Comparison of ENCODE assay signal across 23 mouse cellular contexts in genomic region chr13:103338616-103339015, GRCm38 (mm10). TPM values are rescaled to one million over a fixed set of nuclear protein-coding genes. Genes with fewer than 3 reads are reported as not detected.
A peak's percentile ranks its signal among the peaks of the same experiment; 100 is the strongest.
DNase-seq lines count a peak whose midpoint lies in the region; ATAC-seq and TF ChIP-seq lines count a peak whose summit lies in the region.
"Had no signal": no experiment of that assay in that cellular context is flagged by ENCODE, and none has a peak within 500 bp of the region (broad histone marks: within the 10 kb centered on the region; RNA-seq: fewer than 3 reads in every experiment).

No protein-coding gene starts in this region.

- TF ChIP-seq CTCF in gastrocnemius, adult 2 months (IDR thresholded peaks at IDR 0.05), result no peak

- ATAC-seq in intestine, embryonic 14.5 days (replicated peaks; ENCODE audit: low FRiP score, low TSS enrichment, low read depth), result no peak
- no peak for ATAC-seq in intestine, embryonic 15.5 days
- ATAC-seq: forebrain, embryonic 15.5 days; inflammation-experienced regulatory T-cells, adult 6 months had no signal

- H3K4me1 ChIP-seq in intestine, embryonic 14.5 days (replicated peaks; ENCODE audit: control insufficient read depth, insufficient read depth, low read length), result peaks cover 7% of the 10 kb centered on the region; the same call in 1 of the 2 replicates
- peaks cover 2% of the 10 kb centered on the region for H3K4me1 ChIP-seq in intestine, embryonic 15.5 days (replicated peaks)

- H3K9ac ChIP-seq in intestine, embryonic 14.5 days (ENCODE audit: low read length), result no peak overlapping the region
- no peak overlapping the region for H3K9ac ChIP-seq in intestine, embryonic 15.5 days
- H3K9ac ChIP-seq: embryonic facial prominence, embryonic 13.5 days; forebrain, embryonic 15.5 days; heart, embryonic 13.5 days; hindbrain, embryonic 13.5 days; kidney, embryonic 15.5 days; limb, embryonic 13.5 days; liver, embryonic 15.5 days; midbrain, embryonic 12.5 days; neural tube, embryonic 13.5 days had no signal

- H3K27me3 ChIP-seq in intestine, embryonic 14.5 days (replicated peaks; ENCODE audit: control insufficient read depth, insufficient read depth, low read length), result peaks cover 20% of the 10 kb centered on the region
- H3K27me3 ChIP-seq in intestine, embryonic 15.5 days (replicated peaks), result peaks cover 9% of the 10 kb centered on the region

- H3K4me2 ChIP-seq in intestine, embryonic 14.5 days (ENCODE audit: low read length), result no peak overlapping the region
- no peak overlapping the region for H3K4me2 ChIP-seq in intestine, embryonic 15.5 days (replicated peaks)
- H3K4me2 ChIP-seq: embryonic facial prominence, embryonic 13.5 days; forebrain, embryonic 15.5 days; heart, embryonic 13.5 days; hindbrain, embryonic 13.5 days; kidney, embryonic 15.5 days; limb, embryonic 13.5 days; liver, embryonic 15.5 days; midbrain, embryonic 12.5 days; neural tube, embryonic 13.5 days had no signal

- no peaks in the 10 kb centered on the region for H3K36me3 ChIP-seq in intestine, embryonic 14.5 days (ENCODE audit: control insufficient read depth, insufficient read depth, low read length)
- no peaks in the 10 kb centered on the region for H3K36me3 ChIP-seq in intestine, embryonic 15.5 days
- H3K36me3 ChIP-seq: embryonic facial prominence, embryonic 13.5 days; forebrain, embryonic 15.5 days; heart, embryonic 13.5 days; hindbrain, embryonic 13.5 days; kidney, embryonic 15.5 days; limb, embryonic 13.5 days; liver, embryonic 15.5 days; midbrain, embryonic 12.5 days; neural tube, embryonic 13.5 days had no signal

- H3K4me3 ChIP-seq in intestine, embryonic 14.5 days (ENCODE audit: low read depth, low read length), result no peak overlapping the region
- no peak overlapping the region for H3K4me3 ChIP-seq in intestine, embryonic 15.5 days (replicated peaks)
- no peak overlapping the region for H3K4me3 ChIP-seq in gastrocnemius, adult 2 months
- H3K4me3 ChIP-seq: embryonic facial prominence, embryonic 13.5 days; forebrain, embryonic 15.5 days; heart, embryonic 13.5 days; hindbrain, embryonic 13.5 days; kidney, embryonic 15.5 days; limb, embryonic 13.5 days; liver, embryonic 15.5 days; midbrain, embryonic 12.5 days; neural tube, embryonic 13.5 days had no signal

- no peaks in the 10 kb centered on the region for H3K9me3 ChIP-seq in intestine, embryonic 14.5 days (ENCODE audit: control insufficient read depth, low read length)
- H3K9me3 ChIP-seq in intestine, embryonic 15.5 days, result no peaks in the 10 kb centered on the region
- H3K9me3 ChIP-seq: forebrain, embryonic 15.5 days; heart, embryonic 13.5 days; hindbrain, embryonic 13.5 days; kidney, embryonic 15.5 days; limb, embryonic 13.5 days; liver, embryonic 15.5 days; midbrain, embryonic 12.5 days; neural tube, embryonic 13.5 days had no signal

- peak; percentile 41 for DNase-seq in intestine, embryonic 14.5 days (ENCODE audit: low spot score)
- DNase-seq in gastrocnemius, adult 2 months, result peak; percentile 64
- DNase-seq in heart, adult 8-10 months (ENCODE audit: low spot score), result peak; percentile 79
- DNase-seq in skeletal muscle tissue, adult 2 months (ENCODE audit: low read depth, low spot score), result peak; percentile 86
- DNase-seq in liver, result no peak
- no peak for DNase-seq in thymus, postnatal 0 days (ENCODE audit: low spot score)
- DNase-seq: adrenal gland, adult 8-10 months; cerebellum, adult 11 months; cerebellum, postnatal 10 days; right cerebral cortex, adult 18-20 months; spleen, adult 18-20 months; thymus, postnatal 4 days had no signal

- WGBS in intestine, embryonic 14.5 days, result 78% methylated on average over 2 of the region's 2 CpGs
- 75% methylated on average over 2 of the region's 2 CpGs for WGBS in intestine, embryonic 15.5 days

- intact Hi-C loops in gastrocnemius, adult 2 months (cut with DNase I), result no loop called here

- H3K27ac ChIP-seq in intestine, embryonic 14.5 days (ENCODE audit: low read depth), result no peak overlapping the region
- H3K27ac ChIP-seq in intestine, embryonic 15.5 days, result no peak overlapping the region
- peak overlapping the region; percentile 66; the same call in 1 of the 2 replicates for H3K27ac ChIP-seq in gastrocnemius, adult 2 months
- H3K27ac ChIP-seq: embryonic facial prominence, embryonic 13.5 days; forebrain, embryonic 15.5 days; heart, embryonic 13.5 days; hindbrain, embryonic 13.5 days; kidney, embryonic 15.5 days; limb, embryonic 13.5 days; liver, embryonic 15.5 days; midbrain, embryonic 12.5 days; neural tube, embryonic 13.5 days had no signal

RNA-seq across cellular contexts. Expression of gene Mast4, which starts 4.3 kb away (rescaled TPM):
- polyA plus RNA-seq in intestine, embryonic 14.5 days (2014; fragmentation: Nextera tagmentation; extraction: Ambion mirVana), result 31.5 and 31.9 TPM in 2 replicates
- polyA plus RNA-seq in intestine, embryonic 15.5 days (2015; fragmentation: Nextera tagmentation; extraction: Ambion mirVana), result 19.4 and 20.3 TPM in 2 replicates
- total RNA-seq in gastrocnemius, adult 2 months (2021), result 10 to 100 TPM; 47.2 to 49.9 TPM
- 10 to 100 TPM; 19.8 to 27.6 (median 25.3) TPM for total RNA-seq in heart, adult 8-10 months (2022)
- 15.9 and 25.4 TPM in 2 replicates for polyA plus RNA-seq in thymus, postnatal 0 days (2015; fragmentation: Nextera tagmentation; extraction: Ambion mirVana)

Comparison
In these comparisons a context has a peak if more than half of its experiments do, and no peak if none do; other contexts are left out.
1. DNase-seq: peak in intestine, embryonic 14.5 days (single experiment), gastrocnemius, adult 2 months (single experiment), heart, adult 8-10 months (single experiment) and skeletal muscle tissue, adult 2 months (single experiment); none in liver (single experiment) and thymus, postnatal 0 days (single experiment).